Mouse (Mus musculus): ENCODE measurements at regions not wholly inside any gene's neighbourhood (a gene's known extent, or its start where the extent isn't known, plus 50 kb on each side); places are given as distances from the start of the nearest gene placed in this dataset.
A peak's percentile ranks its signal among the peaks of the same experiment; 100 is the strongest.

DNA sequence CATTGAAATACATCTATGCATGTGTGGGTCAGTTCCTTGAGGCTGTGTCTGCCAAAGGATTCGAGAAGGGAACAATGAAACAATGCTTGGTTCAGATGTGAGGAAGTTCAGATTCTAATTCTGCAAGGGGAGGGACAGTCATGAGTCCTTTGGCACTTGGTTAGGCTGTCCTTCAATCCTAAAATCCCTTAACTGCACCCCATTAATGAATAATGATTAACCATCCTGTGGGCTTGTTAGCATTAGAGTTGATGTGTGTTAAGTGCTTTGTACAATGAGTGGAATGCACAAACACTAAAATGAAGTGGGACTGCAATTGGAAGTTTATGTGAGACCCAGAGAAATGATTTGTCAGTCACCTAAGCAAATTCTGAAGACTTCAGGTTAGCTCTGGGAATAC, 264.8 kb downstream of the Tfap2b start:
- Histone ChIP-seq H3K4me3 (ENCODE audit: insufficient read depth, low read depth, low read length) (no peak overlapping the region), H3K4me1 (ENCODE audit: control insufficient read depth, insufficient read depth, low read length) (no peaks in the 10 kb centered on the region; the same call in 1 of the 2 replicates), H3K27ac (ENCODE audit: insufficient read depth, low read depth, low read length) (peak overlapping the region; percentile 95), H3K27me3 (replicated peaks; ENCODE audit: control insufficient read depth, insufficient read depth, low read length) (no peaks in the 10 kb centered on the region), H3K36me3 (ENCODE audit: control insufficient read depth, insufficient read depth, low read length) (no peaks in the 10 kb centered on the region)
- WGBS = 23% methylated on average over 1 of the region's 1 CpGs
- DNase-seq = peak; percentile 63
- TF ChIP-seq CTCF (conservative IDR thresholded peaks at IDR 0.05; ENCODE audit: insufficient read depth, insufficient read length, low read depth, low read length) = no peak
- TF ChIP-seq POLR2A (IDR thresholded peaks at IDR 0.05; ENCODE audit: low read depth, low read length) = no peak

All from kidney, adult 2 months (tissue).